Mouse (Mus musculus) urinary bladder, postnatal 25 days (tissue): ENCODE results near the gene Doxl2.
A peak's percentile ranks its signal among the peaks of the same experiment; 100 is the strongest.
"Not testable (repeated sequence)": the region's sequence is repeated elsewhere in the genome, so short reads cannot be mapped to it uniquely, and the experiment has no call there.

ENCODE experiments used
- DNase-seq: peaks from one replicate; pipeline ENCODE4 v3.0.0; 2022; ENCODE audit warnings: low spot score

Doxl2 gene

DNA sequence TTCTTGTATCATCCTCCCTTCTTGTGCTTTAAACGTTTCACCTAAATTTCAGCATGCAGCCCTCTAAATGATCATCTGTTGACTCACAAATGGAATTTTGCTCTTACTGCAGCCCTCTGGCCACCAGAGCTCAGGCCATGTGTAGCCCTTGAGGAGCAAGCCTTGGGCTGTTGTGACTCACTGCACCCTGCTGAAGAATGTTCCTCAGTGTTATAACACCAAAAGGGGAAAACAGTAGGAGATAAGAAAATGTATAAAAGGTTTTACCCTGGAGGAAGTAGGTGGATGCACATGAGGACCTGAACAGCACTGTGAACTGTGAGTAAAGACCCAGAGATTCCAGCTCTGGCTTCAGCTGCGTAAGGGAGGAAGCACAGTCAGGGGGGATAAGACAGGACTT lies at the start of gene Doxl2:
TSS of gene Doxl2 (plus strand) at position 301 of the 400 bp plus-strand sequence.
- DNase-seq, result no peak

DNA sequence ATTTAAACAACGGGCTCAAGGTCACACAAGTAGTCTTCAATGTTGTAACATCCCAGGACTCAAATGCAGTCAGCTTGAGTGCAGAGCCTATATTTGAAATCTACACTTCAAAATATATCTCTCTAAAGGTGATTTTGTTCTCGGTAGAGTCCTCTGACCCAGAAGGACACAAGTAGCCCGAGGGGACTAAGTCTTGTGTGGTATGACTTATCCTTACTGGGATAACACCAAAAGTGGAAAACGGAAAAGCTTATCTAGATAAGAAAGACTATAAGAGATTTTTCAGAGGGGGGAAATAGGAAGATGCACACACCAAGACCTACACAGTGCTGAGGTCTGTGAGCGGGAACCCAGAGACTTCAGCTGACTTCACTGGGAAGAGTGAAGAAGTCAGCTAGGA lies 45.2 kb upstream of the Doxl2 start, which contains the start of gene 1600015I10Rik:
TSS of gene 1600015I10Rik (plus strand) at position 301 of the 400 bp plus-strand sequence.
- DNase-seq, result no peak

DNA sequence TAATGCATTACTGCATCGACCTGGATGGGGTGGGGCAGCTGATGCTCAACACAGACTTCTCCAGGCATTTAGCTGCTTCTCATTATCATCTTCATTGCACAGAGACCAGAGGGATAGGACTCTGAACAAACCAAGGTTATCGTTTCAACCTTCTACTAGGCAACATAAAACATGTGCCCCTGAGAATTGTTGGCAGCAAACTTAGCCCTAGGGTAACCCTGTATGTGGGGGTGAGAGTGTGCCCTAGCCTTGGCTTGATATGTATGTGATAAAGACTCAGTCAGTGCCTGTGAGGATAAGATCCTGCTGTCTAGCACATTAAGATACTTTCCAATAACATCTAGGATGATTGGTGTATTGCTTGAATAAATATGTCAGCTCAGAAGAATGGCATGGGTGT lies 25.2 kb upstream of the Doxl2 start:
- no peak for DNase-seq

DNA sequence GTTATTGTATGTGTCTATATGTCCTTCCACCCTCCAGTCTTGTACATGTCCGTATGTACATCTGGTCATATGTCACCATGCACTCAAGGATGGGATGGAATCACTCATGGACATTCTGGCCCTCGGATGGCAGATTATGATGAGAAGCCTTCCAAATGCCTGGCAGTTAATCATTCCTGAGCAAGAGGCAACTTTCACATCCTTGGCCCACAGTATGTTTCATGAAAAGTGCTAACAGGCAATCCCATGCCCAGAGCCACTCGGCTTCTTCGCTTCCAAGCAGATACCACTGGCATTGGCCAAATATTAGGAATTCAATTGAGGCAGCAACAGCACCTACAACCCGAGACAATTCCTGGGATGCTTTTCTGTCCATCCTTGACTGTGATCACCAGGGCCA lies 24.1 kb upstream of the Doxl2 start:
- no peak for DNase-seq

DNA sequence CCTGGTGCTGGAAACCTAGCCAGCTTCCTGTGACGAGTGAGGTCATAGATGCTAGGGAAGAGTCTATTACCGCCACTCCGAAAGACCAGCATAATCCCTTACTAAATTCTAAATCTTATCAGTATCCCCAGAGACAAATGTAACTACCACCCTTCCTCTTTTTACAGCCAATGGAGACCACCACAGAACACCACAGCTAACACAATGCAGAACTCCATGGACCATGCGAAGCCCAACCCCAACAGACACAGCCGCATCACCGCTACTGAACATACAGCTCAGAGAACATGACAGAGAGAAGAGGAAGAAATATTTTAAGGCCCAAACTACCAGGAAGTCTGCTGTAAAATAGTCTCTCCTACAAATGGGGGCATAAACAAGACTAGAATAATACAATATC lies 23.1 kb upstream of the Doxl2 start:
- no peak for DNase-seq

DNA sequence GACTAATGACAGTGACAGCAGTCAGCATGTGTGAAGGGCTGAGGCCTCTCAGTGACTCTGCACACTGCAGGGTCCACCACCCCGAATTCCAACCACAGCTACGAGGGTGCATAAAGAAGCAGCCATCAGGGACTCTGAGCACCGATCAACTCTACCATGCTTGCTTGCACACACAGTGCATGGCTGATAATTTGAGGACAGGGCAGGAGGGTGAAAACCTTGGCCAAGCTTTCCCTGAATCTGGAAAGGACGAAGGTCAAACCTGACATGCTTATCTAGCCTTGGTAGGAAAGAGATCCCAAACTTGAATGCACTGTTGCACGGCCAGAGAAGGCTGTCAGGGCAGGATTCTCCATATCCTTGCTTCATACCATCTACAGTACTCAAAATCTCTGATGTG lies 21.5 kb upstream of the Doxl2 start:
- no peak for DNase-seq

DNA sequence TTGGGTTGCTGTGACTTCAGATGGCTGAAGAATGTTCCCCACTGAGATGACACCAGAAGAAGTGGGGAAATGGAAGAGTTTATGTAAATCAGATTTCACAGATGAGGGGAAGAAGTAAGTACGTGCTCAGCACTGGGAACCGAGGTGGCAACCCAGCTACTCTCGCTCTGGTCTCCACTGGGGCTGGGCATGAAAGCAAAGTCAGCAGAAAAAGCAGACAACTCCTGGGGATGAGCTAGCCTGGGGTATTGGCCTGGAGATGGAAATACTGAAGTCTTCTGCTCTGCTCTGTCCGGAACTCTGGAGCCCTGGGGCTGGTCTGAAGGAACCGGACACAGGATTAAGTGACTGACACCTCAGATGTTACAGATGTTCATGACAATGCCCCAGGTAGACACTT lies 20.6 kb upstream of the Doxl2 start:
- no peak for DNase-seq

DNA sequence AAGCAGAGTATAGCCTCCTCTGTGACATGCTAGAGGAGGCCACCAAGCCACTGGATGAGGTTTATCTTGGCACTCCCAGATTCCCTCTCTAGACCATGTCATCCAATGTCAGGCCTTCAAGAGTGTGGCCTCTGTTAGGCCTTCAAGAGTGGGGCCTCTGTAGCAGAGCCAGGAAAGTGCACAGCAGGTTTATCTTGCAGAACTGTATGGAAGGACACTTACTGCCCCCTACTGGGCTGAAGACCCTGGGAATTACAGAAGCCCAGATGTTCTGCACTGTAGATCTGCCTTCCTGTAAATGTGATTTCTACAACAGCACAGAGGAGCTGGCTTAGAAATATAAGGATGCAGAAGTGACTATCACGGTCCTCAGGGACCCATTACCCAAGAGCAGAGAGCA lies 19.8 kb upstream of the Doxl2 start:
- DNase-seq, result peak; percentile 54

DNA sequence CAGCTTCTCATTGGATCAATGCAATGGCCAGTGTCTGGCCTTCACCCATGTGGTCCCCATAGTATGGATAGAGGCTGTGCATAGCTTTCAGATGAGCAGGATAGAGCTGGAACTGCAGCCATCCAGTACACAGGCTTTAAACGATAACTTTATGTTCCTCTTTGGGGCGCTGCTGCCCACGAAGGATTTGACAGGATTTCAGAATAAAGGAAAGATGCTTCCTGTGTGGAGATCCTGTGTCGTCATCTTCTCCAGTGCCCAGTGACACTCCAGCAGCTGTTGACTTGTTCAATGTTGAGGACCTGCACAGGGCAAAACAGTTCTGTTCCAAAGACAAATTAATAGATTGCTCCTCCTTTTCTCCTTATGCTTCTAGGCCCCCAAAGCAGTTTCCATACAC lies 18.0 kb upstream of the Doxl2 start:
- no peak for DNase-seq

DNA sequence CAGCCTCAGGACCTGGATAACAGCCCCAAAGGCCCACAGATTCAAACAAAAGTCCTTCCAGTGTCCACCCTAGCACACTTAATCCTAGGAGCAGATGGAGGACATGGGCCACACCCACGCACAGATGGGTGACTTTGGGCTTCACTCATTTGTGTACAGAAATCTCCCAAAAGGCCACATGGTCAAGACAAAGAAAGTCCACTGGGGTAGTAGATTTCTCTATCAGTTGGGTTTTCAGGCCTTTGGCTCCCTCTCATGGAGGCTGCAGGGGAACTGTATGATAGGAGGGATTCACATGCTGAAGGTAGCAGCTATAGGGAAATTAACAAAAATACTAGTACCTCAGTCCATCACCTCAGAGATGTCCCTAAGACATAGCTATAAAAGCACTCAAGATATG lies 16.7 kb upstream of the Doxl2 start:
- DNase-seq, result no peak

DNA sequence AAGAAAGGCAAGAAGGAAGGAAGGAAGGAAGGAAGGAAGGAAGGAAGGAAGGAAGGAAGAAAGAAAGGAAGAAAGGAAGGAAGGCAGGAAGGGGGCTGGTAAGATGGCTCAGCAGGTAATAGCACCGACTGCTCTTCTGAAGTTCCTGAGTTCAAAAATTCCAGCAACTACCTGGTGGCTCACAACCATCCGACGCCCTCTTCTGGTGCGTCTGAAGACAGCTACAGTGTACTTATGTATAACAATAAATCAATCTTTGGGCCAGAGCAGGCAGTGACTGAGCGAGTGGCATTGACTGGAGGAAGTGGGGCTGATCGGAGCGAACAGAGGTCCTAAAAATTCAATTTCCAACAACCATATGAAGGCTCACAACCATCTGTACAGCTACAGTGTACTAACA lies 15.6 kb upstream of the Doxl2 start:
- DNase-seq, result not testable (repeated sequence)

DNA sequence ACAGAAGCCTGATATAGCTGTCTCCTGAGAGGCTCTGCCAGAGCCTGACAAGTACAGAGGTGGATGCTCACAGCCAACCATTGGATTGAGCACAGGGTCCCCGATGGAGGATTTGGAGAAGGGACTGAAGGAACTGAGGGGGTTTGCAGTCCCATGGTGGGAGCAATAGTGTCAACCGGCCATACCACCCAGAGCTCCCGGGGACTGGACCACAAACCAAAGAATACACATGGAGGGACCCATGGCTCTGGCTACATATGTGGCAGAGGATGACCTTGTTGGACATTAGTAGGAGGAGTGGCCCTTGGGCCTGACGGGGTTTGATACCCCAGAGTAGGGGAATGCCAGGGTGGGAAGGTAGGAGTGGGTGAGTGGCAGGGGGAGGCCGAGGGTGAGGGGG lies 8.1 kb upstream of the Doxl2 start:
- not testable (repeated sequence) for DNase-seq

DNA sequence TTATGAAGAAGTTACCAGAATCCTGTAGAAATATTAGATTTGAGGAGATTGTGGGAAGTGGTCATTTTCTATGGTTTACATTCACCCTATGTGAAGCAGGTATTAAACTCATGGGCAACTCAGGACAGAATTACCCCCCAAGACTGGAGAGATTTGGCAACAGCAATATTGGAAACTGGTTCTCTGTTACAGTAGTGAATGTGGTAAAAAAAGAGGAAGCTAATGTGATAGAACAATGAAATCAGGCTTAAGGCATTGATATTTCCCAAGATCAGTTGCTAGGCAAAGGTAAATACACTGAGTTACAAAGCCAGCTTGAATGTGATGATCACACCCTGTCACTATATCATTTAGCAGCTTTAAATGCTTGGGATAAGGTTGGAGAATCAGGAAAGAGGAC lies 6.9 kb upstream of the Doxl2 start:
- no peak for DNase-seq

DNA sequence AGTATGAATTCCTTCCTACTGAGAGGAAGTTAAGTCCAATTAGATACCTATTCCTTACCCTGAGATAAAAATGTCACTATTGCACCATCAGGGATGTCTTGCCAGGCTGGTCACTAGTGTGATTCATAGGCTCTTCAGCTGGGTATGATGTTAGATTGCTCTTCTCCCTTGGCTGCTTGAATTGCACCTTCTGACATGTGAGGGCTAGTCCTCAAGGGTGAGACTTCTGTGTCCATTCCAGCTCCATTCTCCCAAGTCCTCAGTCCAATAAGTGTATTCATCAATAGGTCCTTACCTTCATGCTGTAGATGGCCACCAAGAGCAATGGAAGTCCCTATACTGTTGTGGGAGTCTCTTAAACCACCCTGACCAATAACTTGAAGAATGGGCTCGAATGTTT lies 4.9 kb downstream of the Doxl2 start:
- no peak for DNase-seq

DNA sequence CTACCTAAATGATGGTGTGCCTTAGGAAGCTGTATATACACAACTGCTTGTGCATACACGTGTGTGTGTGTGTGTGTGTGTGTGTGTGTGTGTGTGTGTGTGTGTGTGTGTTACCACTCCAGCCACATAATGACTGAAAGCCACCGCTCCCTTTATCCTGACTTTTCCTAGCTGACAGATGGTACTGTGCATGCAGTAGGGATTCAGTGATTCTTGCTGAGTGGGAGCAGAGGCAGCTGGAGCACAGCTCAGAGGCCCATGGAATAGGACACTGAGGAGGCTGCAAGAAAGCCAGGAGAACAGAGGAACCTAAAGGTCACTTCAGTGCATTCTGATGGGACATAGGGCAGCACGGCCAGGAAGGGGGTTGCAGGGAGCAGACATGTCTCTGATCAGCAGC lies 7.5 kb downstream of the Doxl2 start:
- no peak for DNase-seq

DNA sequence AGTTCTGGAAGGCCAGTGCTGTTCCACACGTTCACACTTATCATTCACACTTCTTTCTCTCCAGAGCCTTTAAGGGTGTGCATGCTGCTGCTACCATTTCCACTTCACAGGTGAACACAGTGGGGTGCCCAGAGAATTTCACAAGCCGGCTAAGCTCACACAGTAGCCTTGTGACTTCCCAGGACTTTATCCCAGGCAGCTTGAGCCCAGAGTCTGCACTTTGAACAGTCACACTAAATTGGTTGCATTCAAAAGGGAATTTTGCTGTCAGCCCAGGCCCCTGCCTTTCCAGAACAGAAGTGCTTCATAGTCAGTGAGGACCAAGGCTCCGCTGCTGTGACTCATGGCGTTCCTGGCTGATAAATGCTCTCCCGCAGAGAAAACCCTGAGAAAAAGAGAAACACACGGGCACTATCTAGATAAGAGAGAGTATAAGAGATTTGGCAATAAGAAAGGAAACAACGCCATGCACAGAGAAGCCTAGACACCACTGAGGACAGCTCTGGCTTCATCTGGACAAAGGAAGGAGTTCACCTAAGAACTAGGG lies 11.8 kb downstream of the Doxl2 start, which contains the start of gene Svs1:
TSS of gene Svs1 (plus strand) at position 418 of the 547 bp plus-strand sequence.
- DNase-seq, result no peak

DNA sequence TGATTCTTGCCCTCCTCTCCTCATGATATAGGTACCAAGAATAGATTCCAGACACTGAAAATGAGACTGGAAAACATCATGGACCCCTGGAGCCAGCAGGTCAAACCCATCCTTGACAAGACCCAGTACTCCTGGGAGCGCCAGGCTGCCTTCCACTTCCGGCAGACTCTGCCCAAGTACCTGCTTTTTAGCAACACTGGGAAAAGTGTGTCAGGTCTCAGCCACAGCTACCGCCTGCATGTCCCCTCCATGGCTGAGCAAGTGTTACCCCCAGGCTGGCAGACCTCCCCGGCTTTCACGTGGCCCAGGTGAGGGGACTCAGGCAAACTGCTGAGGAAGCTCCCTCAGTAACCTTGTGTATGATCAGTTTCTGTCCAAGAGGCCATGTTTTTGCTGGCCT lies 15.2 kb downstream of the Doxl2 start:
- no peak for DNase-seq

DNA sequence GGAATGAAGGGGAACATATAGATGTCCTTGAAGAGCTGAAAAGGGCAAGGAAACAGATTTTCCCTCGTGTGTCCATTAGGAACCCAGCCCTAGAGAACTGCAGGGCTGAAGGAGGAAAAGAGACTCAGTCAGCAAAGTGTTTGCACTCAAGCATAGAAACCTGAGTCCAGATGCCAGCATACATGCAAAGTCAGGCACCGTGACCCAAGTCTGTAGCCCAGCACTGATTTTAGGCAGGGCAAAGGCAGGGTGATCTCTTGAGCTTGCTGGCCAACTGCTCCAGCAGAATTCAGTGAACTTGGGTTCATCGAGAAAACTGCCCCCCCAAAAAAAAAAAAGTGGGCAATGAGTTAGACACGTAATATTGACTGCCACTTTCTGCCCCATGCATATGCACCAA lies 17.2 kb downstream of the Doxl2 start:
- no peak for DNase-seq

DNA sequence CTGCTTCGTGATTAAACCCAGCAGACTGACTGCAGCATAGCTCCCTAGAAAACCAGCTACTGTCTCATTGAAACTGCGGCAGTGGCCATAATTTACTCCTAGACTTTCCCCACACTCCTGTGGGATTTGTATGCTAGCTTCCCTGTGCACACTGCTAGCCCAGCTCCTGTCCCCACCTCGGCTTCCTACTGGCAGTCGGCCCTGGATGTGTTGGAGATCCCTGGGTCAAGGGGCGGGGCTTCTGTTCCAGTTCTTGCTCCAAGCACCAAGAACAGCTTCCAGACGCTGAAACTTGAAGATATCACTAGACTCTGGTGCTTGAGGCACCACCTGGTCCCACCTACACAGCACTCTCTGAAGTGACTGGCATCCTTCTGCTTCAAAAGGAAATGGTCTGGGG lies 23.4 kb downstream of the Doxl2 start:
- DNase-seq, result no peak

DNA sequence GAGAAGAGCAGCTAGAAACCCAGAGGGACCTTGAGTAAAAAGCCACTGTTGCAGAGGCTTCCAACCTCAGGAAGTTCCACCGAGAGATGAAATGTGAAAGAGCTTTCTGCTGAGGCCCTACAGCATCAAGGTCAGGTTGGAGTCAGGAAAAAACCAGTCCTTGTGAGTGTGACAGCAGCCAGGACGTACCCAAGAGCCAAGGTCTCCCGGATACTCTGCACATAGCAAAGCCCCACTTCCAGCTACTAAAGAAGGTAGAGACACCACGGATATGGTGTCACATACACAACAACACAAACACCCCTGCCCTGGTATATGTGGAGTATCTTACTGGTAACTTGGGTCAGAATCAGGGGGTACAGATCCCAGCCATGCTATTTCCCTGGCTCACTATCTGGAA lies 24.0 kb downstream of the Doxl2 start:
- no peak for DNase-seq

DNA sequence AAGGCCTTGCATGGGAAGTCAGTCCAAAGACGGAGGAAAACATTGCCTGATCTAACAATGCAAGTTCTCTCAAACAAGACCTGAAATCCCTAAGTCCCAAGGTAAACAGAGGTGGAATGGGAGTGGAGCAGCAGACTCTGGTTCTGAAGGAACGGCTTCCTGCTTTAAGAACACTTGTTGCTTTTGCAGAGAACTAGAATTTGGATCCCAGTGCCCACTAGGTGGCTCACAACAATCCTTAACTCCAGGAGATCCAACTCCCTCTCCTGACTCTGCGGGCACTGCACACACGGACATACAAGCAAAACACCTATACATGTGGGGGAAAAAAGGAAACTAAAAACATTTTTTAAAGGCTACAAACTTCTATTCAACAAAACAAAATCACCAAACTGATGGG lies 28.6 kb downstream of the Doxl2 start:
- DNase-seq, result no peak

DNA sequence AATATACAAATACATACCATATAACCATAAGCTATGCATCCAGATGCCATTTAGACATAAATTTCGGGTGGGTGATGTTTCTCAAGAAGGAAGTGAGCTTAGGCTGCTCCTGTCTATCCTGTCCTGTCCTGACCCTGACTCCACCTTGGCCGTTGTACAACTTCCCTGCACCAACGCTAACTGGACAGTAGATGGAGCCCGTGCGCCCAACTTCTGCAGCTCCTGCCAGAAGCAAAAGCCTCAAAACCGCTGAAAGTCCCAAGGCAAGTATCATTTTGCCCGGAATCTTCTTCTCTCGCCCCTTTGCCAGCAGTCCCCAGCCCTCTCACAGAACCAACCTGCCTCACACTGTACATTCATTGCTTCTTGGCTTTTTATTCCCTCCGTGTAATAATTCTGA lies 33.2 kb downstream of the Doxl2 start:
- DNase-seq, result peak; percentile 52

DNA sequence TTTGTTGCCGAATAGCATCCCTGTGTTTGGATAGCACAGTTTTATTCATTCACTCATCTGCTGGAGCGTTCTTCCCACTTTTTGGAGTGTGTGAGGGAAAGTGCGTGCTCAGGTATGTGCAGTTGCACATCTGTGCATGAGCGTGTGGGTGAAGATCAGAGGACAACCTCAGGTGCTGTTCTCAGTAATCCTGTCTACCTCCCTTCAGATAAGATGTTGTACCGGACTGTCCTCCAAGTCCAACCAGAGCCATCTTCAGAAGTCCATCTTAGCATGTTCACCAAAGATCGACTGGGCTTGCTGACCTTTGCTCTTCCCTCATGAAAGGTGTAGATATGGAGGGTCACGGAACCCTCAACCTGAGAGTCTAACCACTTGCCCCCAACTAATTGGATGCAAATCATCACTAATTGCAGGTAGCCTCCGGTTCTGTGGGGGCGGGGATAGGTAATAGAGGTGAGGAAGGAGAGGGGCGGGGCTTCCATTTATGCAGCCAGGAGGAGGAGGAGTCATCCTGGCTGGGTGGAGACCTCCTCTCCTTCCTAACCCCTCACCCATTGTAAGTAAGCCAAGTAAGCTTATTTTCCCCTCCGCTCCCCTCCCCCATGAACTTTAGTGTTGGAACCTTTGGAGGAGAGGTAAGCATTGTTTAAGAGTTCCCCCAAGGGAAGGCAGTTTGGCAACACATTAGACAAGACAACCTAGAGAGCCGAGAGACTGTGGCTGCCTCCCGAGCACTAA lies 33.8 kb downstream of the Doxl2 start:
- DNase-seq, result no peak

DNA sequence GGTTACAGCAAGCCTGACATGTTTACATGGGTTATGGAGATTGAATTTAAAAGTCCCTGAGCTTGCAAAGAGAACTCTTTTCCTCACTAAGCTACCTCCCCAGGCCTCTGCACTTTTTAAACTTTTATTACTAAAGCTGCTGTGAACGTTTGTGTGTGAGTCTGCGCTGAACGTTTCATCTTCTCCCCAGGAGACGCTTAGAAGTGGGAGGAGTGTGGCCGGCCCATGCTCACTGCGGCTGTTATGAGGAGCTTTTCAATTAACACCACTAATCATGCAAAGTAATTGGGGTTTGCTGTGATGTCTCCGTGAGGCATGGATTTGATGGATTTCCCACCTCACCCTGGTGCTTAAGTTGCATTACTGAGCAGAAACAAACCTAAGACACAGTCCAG lies 34.4 kb downstream of the Doxl2 start:
- no peak for DNase-seq
